Mouse (Mus musculus): ENCODE data around the gene Cd46. TPM values are rescaled to one million over a fixed set of nuclear protein-coding genes. Genes with fewer than 3 reads are reported as not detected.

The Cd46 gene
- polyA plus RNA-seq, 1 experiment, result 0.14 TPM

DNA sequence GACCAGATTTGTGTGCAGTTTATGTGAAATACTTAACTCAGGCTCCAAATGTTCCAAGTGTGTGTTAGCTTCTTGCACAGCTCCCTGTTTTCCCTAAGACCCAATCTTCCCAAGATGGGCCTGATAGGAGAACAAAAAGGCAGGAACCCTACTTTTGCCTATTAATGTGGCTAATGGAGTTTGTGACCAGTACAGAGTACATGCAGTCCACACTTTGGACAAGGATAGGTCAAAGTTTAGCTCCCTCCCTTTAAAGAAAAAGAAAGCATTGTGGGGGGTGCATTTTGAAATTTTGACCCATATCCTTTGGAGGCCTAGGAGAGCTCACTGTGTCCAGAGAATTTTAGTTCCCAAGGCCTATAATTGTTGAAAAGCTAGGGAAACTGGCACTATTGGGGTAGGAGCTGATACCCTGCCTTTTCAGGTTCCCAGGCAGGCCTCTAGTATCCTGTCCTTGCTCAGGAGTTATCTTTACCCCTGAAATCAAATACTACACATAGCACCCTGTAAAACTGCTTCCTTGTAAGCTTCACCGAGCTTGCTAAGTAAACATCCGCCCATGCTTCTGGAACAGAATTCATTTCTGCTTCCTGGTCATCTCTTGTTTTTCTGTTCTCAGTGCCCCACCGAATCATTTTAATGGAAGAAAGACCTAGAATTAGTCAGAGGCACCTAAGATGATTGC lies 77.7 kb downstream of the Cd46 start:
- Histone ChIP-seq H3K4me1 (ENCODE audit: control insufficient read depth, insufficient read depth, insufficient read length, low read length) (peaks cover 10% of the 10 kb centered on the region), H3K36me3 (ENCODE audit: control insufficient read depth, insufficient read depth, low read length) (0 out of 2 replicates have a peak, but pooled peaks cover 2% of the 10 kb centered on the region), H3K27ac (ENCODE audit: insufficient read depth, low read depth, low read length) (peak overlapping the region; percentile 90), H3K4me3 (ENCODE audit: low read depth, low read length) (no peak overlapping the region), H3K27me3 (ENCODE audit: control insufficient read depth, insufficient read depth, low read length) (no peaks in the 10 kb centered on the region)
- WGBS, result 17% methylated on average over 3 of the region's 3 CpGs
- TF ChIP-seq POLR2A (IDR thresholded peaks at IDR 0.05; ENCODE audit: low read depth, low read length), result no peak
- no peak for TF ChIP-seq CTCF (IDR thresholded peaks at IDR 0.05; ENCODE audit: extremely low read depth, insufficient read length, insufficient replicate concordance, low read depth, low read length)

DNA sequence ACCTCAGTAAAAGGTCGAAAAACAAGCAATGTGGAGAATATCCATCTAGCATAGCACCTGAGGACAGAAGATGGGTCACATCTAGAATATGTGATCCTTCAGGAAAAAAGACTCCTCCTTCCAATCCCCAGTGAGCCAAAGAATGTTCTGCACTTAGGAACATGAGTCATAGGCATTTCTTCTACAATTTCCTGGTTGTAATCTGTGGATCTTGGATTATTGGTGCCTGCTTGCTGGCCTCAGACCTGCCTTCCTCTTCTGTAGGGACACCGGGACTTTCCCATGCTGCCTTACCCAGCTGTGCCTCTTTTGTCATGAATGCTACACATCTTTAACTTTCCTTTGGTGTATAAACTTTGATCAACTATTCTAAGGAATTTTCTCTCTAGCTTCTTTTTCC lies 79.5 kb downstream of the Cd46 start:
- Histone ChIP-seq H3K4me1 (ENCODE audit: control insufficient read depth, insufficient read depth, insufficient read length, low read length) (peaks cover 7% of the 10 kb centered on the region; the same call in 1 of the 2 replicates), H3K27me3 (ENCODE audit: control insufficient read depth, insufficient read depth, low read length) (no peaks in the 10 kb centered on the region), H3K27ac (ENCODE audit: insufficient read depth, low read depth, low read length) (peak overlapping the region; percentile 83; the same call in 1 of the 2 replicates), H3K4me3 (ENCODE audit: low read depth, low read length) (no peak overlapping the region), H3K36me3 (ENCODE audit: control insufficient read depth, insufficient read depth, low read length) (0 out of 2 replicates have a peak, but pooled peaks cover 2% of the 10 kb centered on the region)
- WGBS, result 30% methylated on average over 2 of the region's 2 CpGs
- no peak for TF ChIP-seq POLR2A (IDR thresholded peaks at IDR 0.05; ENCODE audit: low read depth, low read length)
- no peak for TF ChIP-seq CTCF (IDR thresholded peaks at IDR 0.05; ENCODE audit: extremely low read depth, insufficient read length, insufficient replicate concordance, low read depth, low read length)

- Histone ChIP-seq H3K36me3 (ENCODE audit: control insufficient read depth, insufficient read depth, low read length) (0 out of 2 replicates have a peak, but pooled peaks cover 2% of the 10 kb centered on the region), H3K4me1 (ENCODE audit: control insufficient read depth, insufficient read depth, insufficient read length, low read length) (peaks cover 7% of the 10 kb centered on the region; the same call in 1 of the 2 replicates), H3K27ac (ENCODE audit: insufficient read depth, low read depth, low read length) (no peak overlapping the region), H3K4me3 (ENCODE audit: low read depth, low read length) (no peak overlapping the region), H3K27me3 (ENCODE audit: control insufficient read depth, insufficient read depth, low read length) (no peaks in the 10 kb centered on the region)
- no peak for TF ChIP-seq CTCF (IDR thresholded peaks at IDR 0.05; ENCODE audit: extremely low read depth, insufficient read length, insufficient replicate concordance, low read depth, low read length)
- TF ChIP-seq POLR2A (IDR thresholded peaks at IDR 0.05; ENCODE audit: low read depth, low read length), result no peak
Observed at GRCm38 (mm10) chr1:195006267-195006666, 85.8 kb downstream of the Cd46 start.

DNA sequence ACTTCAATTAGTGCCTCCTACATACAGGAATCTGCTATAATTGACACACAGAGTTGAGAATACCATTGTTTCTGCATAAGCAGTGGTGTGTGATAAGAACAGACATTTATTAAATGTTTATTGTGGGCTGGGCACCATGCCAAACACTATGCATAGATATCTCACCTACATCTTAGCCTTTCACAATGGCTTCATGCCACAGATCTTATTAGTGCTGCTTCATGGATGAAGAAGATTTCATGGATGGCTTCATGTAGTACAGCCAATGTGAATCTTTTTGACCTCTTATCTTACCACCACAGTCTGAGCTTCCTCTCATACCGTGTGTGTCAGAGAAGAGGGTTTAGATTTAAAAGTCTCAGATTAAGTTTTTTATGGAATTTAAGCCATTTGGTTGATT lies 87.9 kb downstream of the Cd46 start:
- Histone ChIP-seq H3K36me3 (ENCODE audit: control insufficient read depth, insufficient read depth, low read length) (no peaks in the 10 kb centered on the region), H3K4me3 (ENCODE audit: low read depth, low read length) (no peak overlapping the region), H3K4me1 (ENCODE audit: control insufficient read depth, insufficient read depth, insufficient read length, low read length) (peaks cover 7% of the 10 kb centered on the region; the same call in 1 of the 2 replicates), H3K27me3 (ENCODE audit: control insufficient read depth, insufficient read depth, low read length) (no peaks in the 10 kb centered on the region), H3K27ac (ENCODE audit: insufficient read depth, low read depth, low read length) (no peak overlapping the region)
- no peak for TF ChIP-seq POLR2A (IDR thresholded peaks at IDR 0.05; ENCODE audit: low read depth, low read length)
- TF ChIP-seq CTCF (IDR thresholded peaks at IDR 0.05; ENCODE audit: extremely low read depth, insufficient read length, insufficient replicate concordance, low read depth, low read length), result no peak
- 28% methylated on average over 1 of the region's 1 CpGs for WGBS

DNA sequence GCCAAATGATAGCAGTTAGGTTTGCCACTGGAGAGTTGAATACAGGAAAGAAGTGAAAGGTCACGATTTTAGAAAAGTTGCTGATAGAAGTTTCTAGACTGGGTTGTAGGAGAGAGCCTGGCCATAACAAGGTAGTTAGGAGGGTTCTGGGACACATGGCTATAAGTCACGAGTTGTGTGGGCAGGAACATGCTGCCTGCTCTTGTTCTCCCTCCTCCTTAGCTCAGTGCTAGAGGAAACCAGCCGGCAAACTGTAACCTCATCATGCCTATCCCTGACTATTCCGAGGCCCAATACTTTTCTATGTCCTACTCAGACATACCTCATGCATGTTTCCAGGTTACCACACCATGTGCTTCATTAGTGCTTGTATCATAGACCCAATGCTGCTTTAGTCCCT lies 88.7 kb downstream of the Cd46 start:
- Histone ChIP-seq H3K4me3 (ENCODE audit: low read depth, low read length) (no peak overlapping the region), H3K36me3 (ENCODE audit: control insufficient read depth, insufficient read depth, low read length) (no peaks in the 10 kb centered on the region), H3K27me3 (ENCODE audit: control insufficient read depth, insufficient read depth, low read length) (no peaks in the 10 kb centered on the region), H3K4me1 (ENCODE audit: control insufficient read depth, insufficient read depth, insufficient read length, low read length) (peaks cover 7% of the 10 kb centered on the region; the same call in 1 of the 2 replicates), H3K27ac (ENCODE audit: insufficient read depth, low read depth, low read length) (no peak overlapping the region)
- no peak for TF ChIP-seq POLR2A (IDR thresholded peaks at IDR 0.05; ENCODE audit: low read depth, low read length)
- 90% methylated on average over 4 of the region's 4 CpGs for WGBS

GRCm38 (mm10) chr1:194998396-194998795 lies 93.7 kb downstream of the Cd46 start:
- Histone ChIP-seq H3K4me1 (ENCODE audit: control insufficient read depth, insufficient read depth, insufficient read length, low read length) (peaks cover 15% of the 10 kb centered on the region), H3K27me3 (ENCODE audit: control insufficient read depth, insufficient read depth, low read length) (no peaks in the 10 kb centered on the region), H3K36me3 (ENCODE audit: control insufficient read depth, insufficient read depth, low read length) (no peaks in the 10 kb centered on the region), H3K4me3 (ENCODE audit: low read depth, low read length) (no peak overlapping the region), H3K27ac (ENCODE audit: insufficient read depth, low read depth, low read length) (no peak overlapping the region)
- TF ChIP-seq CTCF (IDR thresholded peaks at IDR 0.05; ENCODE audit: extremely low read depth, insufficient read length, insufficient replicate concordance, low read depth, low read length), result no peak
- 65% methylated on average over 1 of the region's 1 CpGs for WGBS

DNA sequence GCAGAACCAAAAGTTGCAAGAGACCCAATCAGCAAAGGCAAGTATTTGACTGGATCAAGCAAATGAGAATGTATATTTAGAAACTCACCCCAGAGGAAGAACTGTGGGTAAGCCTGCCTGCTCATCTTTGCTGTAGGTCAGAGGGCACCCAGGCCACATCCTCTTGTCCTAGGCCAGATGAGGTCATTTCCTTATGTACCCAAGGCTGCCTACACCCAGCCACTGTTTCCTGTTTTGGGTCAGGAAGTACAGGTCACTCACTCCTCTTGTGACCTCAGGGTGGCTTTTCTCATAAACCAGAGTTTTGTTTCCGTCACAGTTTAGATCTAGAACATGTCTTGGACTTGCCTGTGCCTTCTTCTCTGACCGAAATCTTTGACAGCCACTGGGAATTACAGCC lies 96.9 kb downstream of the Cd46 start:
- no peaks in the 10 kb centered on the region for H3K36me3 ChIP-seq (ENCODE audit: control insufficient read depth, insufficient read depth, low read length)
- H3K4me1 ChIP-seq (ENCODE audit: control insufficient read depth, insufficient read depth, insufficient read length, low read length), result peaks cover 31% of the 10 kb centered on the region
- H3K4me3 ChIP-seq (ENCODE audit: low read depth, low read length), result no peak overlapping the region
- H3K27me3 ChIP-seq (ENCODE audit: control insufficient read depth, insufficient read depth, low read length), result no peaks in the 10 kb centered on the region
- H3K27ac ChIP-seq (ENCODE audit: insufficient read depth, low read depth, low read length), result peak overlapping the region; percentile 83
- 71% methylated on average over 2 of the region's 2 CpGs for WGBS
- TF ChIP-seq POLR2A (IDR thresholded peaks at IDR 0.05; ENCODE audit: low read depth, low read length) (no peak), CTCF (IDR thresholded peaks at IDR 0.05; ENCODE audit: extremely low read depth, insufficient read length, insufficient replicate concordance, low read depth, low read length) (no peak)
